Mouse (Mus musculus) heart, embryonic 11.5 days (tissue): Measurements from ENCODE around the gene Ovol1. TPM values are rescaled to one million over a fixed set of nuclear protein-coding genes. Genes with fewer than 3 reads are reported as not detected.

Source experiments
- ATAC-seq: fragments of 200-750 bp; cut with Nextera tagmentation; replicated peaks from 2 replicates; pipeline ENCODE4 v1.8.0; 2017; ENCODE audit warnings: moderate library complexity; ENCODE audit not compliant: insufficient number of reproducible peaks, low FRiP score, low TSS enrichment
- H3K27ac ChIP-seq: fragments of 300-500 bp; sonication (generic); 2 replicates; pipeline ENCODE4 v1.5.1; 2014; ENCODE audit warnings: mild to moderate bottlenecking, low read depth, low read length
- H3K27me3 ChIP-seq: fragments of 300-500 bp; sonication (generic); 2 replicates; pipeline ENCODE4 v1.6.1; 2014; ENCODE audit warnings: mild to moderate bottlenecking, low read length, mixed read lengths; ENCODE audit not compliant: control insufficient read depth, insufficient read depth
- H3K36me3 ChIP-seq: fragments of 300-500 bp; sonication (generic); 2 replicates; pipeline ENCODE4 v1.6.1; 2014; ENCODE audit warnings: mild to moderate bottlenecking, low read length, moderate library complexity, mixed read lengths; ENCODE audit not compliant: control insufficient read depth, insufficient read depth
- H3K4me1 ChIP-seq: fragments of 300-500 bp; sonication (generic); 2 replicates; pipeline ENCODE4 v1.6.1; 2014; ENCODE audit warnings: low read length; ENCODE audit not compliant: control insufficient read depth, insufficient read depth
- H3K4me2 ChIP-seq: fragments of 300-500 bp; sonication (generic); 2 replicates; pipeline ENCODE4 v1.6.1; 2014; ENCODE audit warnings: mild to moderate bottlenecking, moderate library complexity
- H3K4me3 ChIP-seq: fragments of 300-500 bp; sonication (generic); 2 replicates; pipeline ENCODE4 v1.5.1; 2014; ENCODE audit warnings: low read depth, low read length
- H3K9ac ChIP-seq: fragments of 300-500 bp; sonication (generic); 2 replicates; pipeline ENCODE4 v1.6.1; 2014; ENCODE audit warnings: mild to moderate bottlenecking, low read depth, low read length, moderate library complexity
- H3K9me3 ChIP-seq: fragments of 300-500 bp; sonication (generic); replicated peaks from 2 replicates; pipeline ENCODE4 v1.6.1; 2016; ENCODE audit warnings: low read length; ENCODE audit not compliant: control insufficient read depth
- WGBS: fragments of 180-500 bp; shearing (Covaris S2); extraction: QIAGEN DNeasy Blood & Tissue Kit; methylation state at CpG from one replicate; pipeline ENCODE4 v1.1.7; 2014; ENCODE audit not compliant: insufficient replicate concordance; 5-methylcytosine and 5-hydroxymethylcytosine counted together
- polyA plus RNA-seq: library from polyadenylated mRNA; unstranded; fragments of >200 nt; fragmentation: Nextera tagmentation; extraction: Ambion mirVana; gene quantifications from 2 replicates; pipeline ENCODE4 v1.2.1, GENCODE M21; 2014

The Ovol1 gene
- polyA plus RNA-seq, 1 experiment from 2014 or later = 0.29 TPM

GRCm38 (mm10) chr19:5554212-5554611 lies 6.2 kb downstream of the Ovol1 start:
- H3K27me3 ChIP-seq = peaks cover 52% of the 10 kb centered on the region
- H3K4me3 ChIP-seq = no peak overlapping the region
- no peaks in the 10 kb centered on the region for H3K36me3 ChIP-seq
- ATAC-seq = no peak
- H3K27ac ChIP-seq = no peak overlapping the region
- H3K9me3 ChIP-seq = no peaks in the 10 kb centered on the region
- 78% methylated on average over 14 of the region's 14 CpGs for WGBS
- no peak overlapping the region for H3K9ac ChIP-seq
- H3K4me1 ChIP-seq = no peaks in the 10 kb centered on the region
- H3K4me2 ChIP-seq = no peak overlapping the region

- H3K9me3 ChIP-seq = no peaks in the 10 kb centered on the region
- ATAC-seq = no peak
- H3K27me3 ChIP-seq = peaks cover 48% of the 10 kb centered on the region
These were observed 6.6 kb downstream of the Ovol1 start for GRCm38 (mm10) chr19:5553802-5554201.

DNA sequence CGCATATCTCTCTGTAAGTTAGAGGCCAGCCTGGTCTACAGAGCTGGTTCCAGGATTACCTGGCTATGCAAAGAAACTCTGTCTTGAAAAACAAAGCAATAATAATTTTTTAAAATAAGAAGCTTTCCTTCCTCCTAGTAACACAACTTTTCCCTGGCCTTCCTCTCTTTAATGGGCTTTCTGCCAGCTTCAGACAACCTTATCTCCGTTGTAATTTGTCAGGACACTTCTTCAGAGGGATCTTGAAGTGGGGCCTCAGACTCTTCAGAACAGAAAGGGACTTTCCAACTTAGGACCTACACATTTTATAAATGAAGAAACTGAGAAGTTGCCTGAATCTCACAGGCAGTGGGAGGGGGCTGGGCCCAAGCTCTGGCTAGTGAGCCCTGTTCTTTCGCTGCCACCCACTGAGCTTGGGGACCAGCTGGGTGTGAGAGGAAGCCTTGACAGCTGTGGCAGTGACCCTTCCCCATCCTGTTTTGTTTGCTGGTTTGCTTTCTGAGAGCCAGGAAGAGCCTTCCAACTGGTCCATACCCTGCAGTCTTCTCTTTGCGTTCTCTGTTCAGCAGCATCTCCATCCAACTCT lies 12.9 kb downstream of the Ovol1 start:
- peaks cover 6% of the 10 kb centered on the region; the same call in 1 of the 2 replicates for H3K4me1 ChIP-seq
- H3K4me3 ChIP-seq = no peak overlapping the region
- H3K27me3 ChIP-seq = peaks cover 10% of the 10 kb centered on the region
- 52% methylated on average over 4 of the region's 4 CpGs for WGBS
- H3K9me3 ChIP-seq = no peaks in the 10 kb centered on the region
- H3K4me2 ChIP-seq = no peak overlapping the region
- no peak overlapping the region for H3K9ac ChIP-seq
- no peak for ATAC-seq
- H3K27ac ChIP-seq = no peak overlapping the region
- H3K36me3 ChIP-seq = no peaks in the 10 kb centered on the region

More at GRCm38 (mm10) chr19:5553802-5554201, 6.6 kb downstream of the Ovol1 start:
- Histone ChIP-seq H3K36me3 (no peaks in the 10 kb centered on the region), H3K4me3 (no peak overlapping the region), H3K4me1 (no peaks in the 10 kb centered on the region), H3K4me2 (no peak overlapping the region), H3K27ac (no peak overlapping the region), H3K9ac (no peak overlapping the region)
- WGBS = 50% methylated on average over 8 of the region's 8 CpGs

DNA sequence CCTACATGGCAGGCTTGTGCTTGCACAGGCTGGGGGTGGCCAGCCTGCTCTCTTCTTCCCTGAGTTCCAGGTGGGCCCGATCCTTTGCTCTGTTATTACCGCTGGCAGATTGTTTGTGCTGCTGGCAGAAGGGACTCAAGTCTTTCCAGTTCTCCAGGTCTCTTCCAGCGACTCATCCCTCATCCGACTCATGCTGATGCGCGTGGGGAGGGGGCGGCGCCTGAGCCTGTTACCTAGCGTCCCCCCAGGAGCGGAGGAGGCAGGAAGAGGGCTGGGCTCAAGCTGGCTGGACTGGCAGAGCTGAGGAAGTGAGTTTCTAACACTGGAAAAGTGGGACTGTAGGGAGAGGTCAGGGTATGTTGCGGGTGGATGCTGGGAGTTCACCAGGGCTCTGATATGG lies 16.4 kb downstream of the Ovol1 start:
- Histone ChIP-seq H3K4me3 (no peak overlapping the region), H3K27me3 (peaks cover 5% of the 10 kb centered on the region), H3K36me3 (no peaks in the 10 kb centered on the region), H3K4me1 (peaks cover 6% of the 10 kb centered on the region; the same call in 1 of the 2 replicates), H3K9me3 (no peaks in the 10 kb centered on the region), H3K27ac (no peak overlapping the region), H3K9ac (no peak overlapping the region), H3K4me2 (no peak overlapping the region)
- WGBS = 47% methylated on average over 11 of the region's 11 CpGs
- no peak for ATAC-seq

- Histone ChIP-seq H3K9me3 (no peaks in the 10 kb centered on the region), H3K36me3 (no peaks in the 10 kb centered on the region), H3K4me2 (no peak overlapping the region), H3K4me3 (no peak overlapping the region), H3K9ac (no peak overlapping the region), H3K4me1 (peaks cover 6% of the 10 kb centered on the region), H3K27me3 (peaks cover 5% of the 10 kb centered on the region), H3K27ac (no peak overlapping the region)
- ATAC-seq = no peak
- WGBS = 80% methylated on average over 9 of the region's 9 CpGs
These were observed 17.1 kb downstream of the Ovol1 start for GRCm38 (mm10) chr19:5543362-5543761.

- no peaks in the 10 kb centered on the region for H3K9me3 ChIP-seq
- no peak overlapping the region for H3K4me2 ChIP-seq
- no peak overlapping the region for H3K27ac ChIP-seq
- no peaks in the 10 kb centered on the region for H3K36me3 ChIP-seq
- H3K4me3 ChIP-seq = no peak overlapping the region
- WGBS = 57% methylated on average over 8 of the region's 8 CpGs
- H3K9ac ChIP-seq = no peak overlapping the region
- H3K27me3 ChIP-seq = no peaks in the 10 kb centered on the region
- ATAC-seq = no peak
- H3K4me1 ChIP-seq = no peaks in the 10 kb centered on the region; the same call in 1 of the 2 replicates
These were observed 21.7 kb downstream of the Ovol1 start for GRCm38 (mm10) chr19:5538786-5539185.

DNA sequence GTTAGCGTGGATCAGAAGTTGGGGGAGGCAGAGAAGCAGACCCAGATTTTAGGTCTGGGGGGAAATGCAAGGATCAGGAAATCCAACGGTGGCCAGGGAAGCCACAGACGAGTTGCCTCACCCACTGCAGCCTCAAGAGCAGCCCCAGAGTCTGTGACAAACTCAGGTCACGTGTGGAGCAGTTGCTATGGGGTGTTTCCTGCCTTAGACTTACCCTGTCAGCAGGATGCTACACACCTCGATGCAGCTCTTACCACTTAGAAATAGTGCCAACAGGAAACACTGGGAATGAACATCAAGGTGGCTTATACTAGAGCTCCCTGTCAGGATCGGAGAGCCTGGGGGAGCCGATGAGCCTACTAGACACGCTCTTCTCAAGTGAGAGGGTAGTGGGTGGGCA lies 27.9 kb downstream of the Ovol1 start:
- 0 out of 2 replicates have a peak overlapping the region, but pooled peaks have one; percentile 5 for H3K9ac ChIP-seq

GRCm38 (mm10) chr19:5530138-5530524 lies 30.3 kb downstream of the Ovol1 start:
- no peak overlapping the region for H3K4me2 ChIP-seq
- H3K9me3 ChIP-seq = no peaks in the 10 kb centered on the region
- H3K4me1 ChIP-seq = peaks cover 4% of the 10 kb centered on the region
- no peak overlapping the region for H3K4me3 ChIP-seq
- no peak for ATAC-seq
- WGBS = 70% methylated on average over 7 of the region's 7 CpGs
- no peaks in the 10 kb centered on the region for H3K36me3 ChIP-seq
- no peak overlapping the region for H3K27ac ChIP-seq
- H3K9ac ChIP-seq = no peak overlapping the region
- peaks cover 18% of the 10 kb centered on the region for H3K27me3 ChIP-seq

More for the DNA sequence above, 27.9 kb downstream of the Ovol1 start:
- Histone ChIP-seq H3K36me3 (no peaks in the 10 kb centered on the region), H3K4me3 (no peak overlapping the region), H3K4me2 (no peak overlapping the region), H3K4me1 (peaks cover 4% of the 10 kb centered on the region), H3K27ac (no peak overlapping the region), H3K27me3 (peaks cover 18% of the 10 kb centered on the region), H3K9me3 (no peaks in the 10 kb centered on the region)
- ATAC-seq = no peak
- 68% methylated on average over 8 of the region's 8 CpGs for WGBS
